In the genomic region with DNA sequence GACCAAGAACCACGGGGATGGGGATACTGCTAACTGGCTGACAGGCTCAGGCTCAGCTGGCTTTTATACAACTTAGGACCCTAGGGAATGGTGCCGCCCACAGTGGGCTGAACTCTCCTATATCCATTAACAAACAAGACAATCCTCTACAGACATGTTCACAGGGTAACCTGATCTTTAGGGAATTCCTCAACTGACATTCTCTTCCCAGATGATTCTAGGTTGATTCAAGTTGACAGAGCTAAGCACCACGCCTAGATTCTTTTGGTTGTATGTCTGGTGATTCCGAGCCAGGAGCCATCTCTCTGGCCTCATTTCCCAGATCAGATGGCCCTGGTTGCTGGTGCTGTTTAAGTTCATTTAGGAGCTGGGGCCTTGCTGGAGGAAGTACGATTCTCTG, we compare ENCODE assay signal across 19 mouse cellular contexts.
DNase-seq lines count a peak whose midpoint lies in the region; ATAC-seq lines count a peak whose summit lies in the region.
"Had no signal": no experiment of that assay in that cellular context is flagged by ENCODE, and none has a peak within 500 bp of the region (broad histone marks: within the 10 kb centered on the region; RNA-seq: fewer than 3 reads in every experiment).

No protein-coding gene starts in this region.

- ATAC-seq in limb, embryonic 12.5 days (ENCODE audit: insufficient number of reproducible peaks, insufficient read depth, low FRiP score, low TSS enrichment, low read depth) = no peak
- ATAC-seq in embryonic facial prominence, embryonic 13.5 days (ENCODE audit: insufficient number of reproducible peaks, insufficient read depth, low FRiP score, low TSS enrichment, low read depth) = no peak
- ATAC-seq in CD4-positive, CD25-positive, alpha-beta regulatory T cell, adult 4 months = no peak
- ATAC-seq: forebrain, embryonic 13.5 days; forebrain, embryonic 15.5 days; forebrain, postnatal 0 days had no signal

- DNase-seq in limb, embryonic 10.5 days (ENCODE audit: low spot score) = no peak
- DNase-seq in R1 (ENCODE audit: low read depth, low spot score) = peak; percentile 53
- DNase-seq in layer of hippocampus, postnatal 10 days (ENCODE audit: low spot score in 2 of 2) = no peak
- no peak for DNase-seq in lung, postnatal 25 days (ENCODE audit: low spot score)
- DNase-seq: adrenal gland, adult 2 months; adrenal gland, postnatal 10 days; adrenal gland, postnatal 25 days; B cell, adult 2 months; cerebellum, adult 11 months; cerebellum, adult 18-20 months; cerebellum, adult 8-10 months; cerebellum, adult 9-11 months; cerebellum, postnatal 25 days; forebrain, postnatal 0 days had no signal

- no peaks in the 10 kb centered on the region for H3K36me3 ChIP-seq in limb, embryonic 12.5 days
- H3K36me3 ChIP-seq in limb, embryonic 10.5 days = no peaks in the 10 kb centered on the region
- H3K36me3 ChIP-seq in embryonic facial prominence, embryonic 13.5 days = no peaks in the 10 kb centered on the region
- H3K36me3 ChIP-seq: forebrain, embryonic 15.5 days had no signal

- peaks cover 15% of the 10 kb centered on the region; the same call in 1 of the 2 replicates for H3K27me3 ChIP-seq in limb, embryonic 12.5 days
- H3K27me3 ChIP-seq in limb, embryonic 10.5 days (ENCODE audit: low read depth, poor library complexity, severe bottlenecking) = 0 out of 2 replicates have a peak, but pooled peaks cover 3% of the 10 kb centered on the region
- H3K27me3 ChIP-seq in embryonic facial prominence, embryonic 13.5 days = no peaks in the 10 kb centered on the region
- H3K27me3 ChIP-seq: forebrain, embryonic 13.5 days; forebrain, embryonic 15.5 days had no signal

- no peak overlapping the region for H3K4me2 ChIP-seq in limb, embryonic 12.5 days
- no peak overlapping the region for H3K4me2 ChIP-seq in embryonic facial prominence, embryonic 13.5 days
- H3K4me2 ChIP-seq: forebrain, embryonic 13.5 days; forebrain, embryonic 15.5 days had no signal

- no peak overlapping the region for H3K4me3 ChIP-seq in limb, embryonic 12.5 days (replicated peaks)
- no peak overlapping the region for H3K4me3 ChIP-seq in limb, embryonic 10.5 days
- H3K4me3 ChIP-seq in embryonic facial prominence, embryonic 13.5 days = no peak overlapping the region
- H3K4me3 ChIP-seq: forebrain, embryonic 13.5 days; forebrain, embryonic 15.5 days had no signal

- 85% methylated on average over 5 of the region's 5 CpGs for WGBS in limb, embryonic 12.5 days
- 90% methylated on average over 5 of the region's 5 CpGs for WGBS in limb, embryonic 10.5 days
- WGBS in embryonic facial prominence, embryonic 13.5 days = 60% methylated on average over 5 of the region's 5 CpGs

- H3K27ac ChIP-seq in limb, embryonic 12.5 days = peak overlapping the region; percentile 2
- no peak overlapping the region for H3K27ac ChIP-seq in limb, embryonic 10.5 days
- peak overlapping the region; percentile 56 for H3K27ac ChIP-seq in embryonic facial prominence, embryonic 13.5 days
- H3K27ac ChIP-seq: forebrain, embryonic 13.5 days; forebrain, embryonic 15.5 days had no signal

- no peaks in the 10 kb centered on the region for H3K9me3 ChIP-seq in limb, embryonic 12.5 days
- H3K9me3 ChIP-seq in limb, embryonic 10.5 days (replicated peaks) = no peaks in the 10 kb centered on the region
- 0 out of 2 replicates have a peak, but pooled peaks cover 6% of the 10 kb centered on the region for H3K9me3 ChIP-seq in embryonic facial prominence, embryonic 13.5 days
- H3K9me3 ChIP-seq: forebrain, embryonic 15.5 days had no signal

- H3K9ac ChIP-seq in limb, embryonic 12.5 days (replicated peaks) = no peak overlapping the region
- H3K9ac ChIP-seq in embryonic facial prominence, embryonic 13.5 days = no peak overlapping the region
- H3K9ac ChIP-seq: forebrain, embryonic 13.5 days; forebrain, embryonic 15.5 days; forebrain, postnatal 0 days had no signal

- peaks cover 40% of the 10 kb centered on the region for H3K4me1 ChIP-seq in limb, embryonic 12.5 days (replicated peaks)
- peaks cover 49% of the 10 kb centered on the region for H3K4me1 ChIP-seq in limb, embryonic 10.5 days
- peaks cover 61% of the 10 kb centered on the region for H3K4me1 ChIP-seq in embryonic facial prominence, embryonic 13.5 days
